Mouse (Mus musculus) ES-CJ7 (cell line): ENCODE results near the gene Igf2.

Experiments used
- DNase-seq: peaks from one replicate; pipeline ENCODE4 v3.0.0; 2011; ENCODE audit warnings: low read depth, low spot score

Gene Igf2

GRCm38 (mm10) chr7:142666659-142667058 lies at the start of gene Igf2:
Gene Igf2 (minus strand): TSS chr7:142666816.
- DNase-seq: no peak

GRCm38 (mm10) chr7:142714783-142715498 lies 48.3 kb upstream of the Igf2 start:
- DNase-seq: peak; percentile 54

GRCm38 (mm10) chr7:142706873-142707272 lies 40.3 kb upstream of the Igf2 start:
- no peak for DNase-seq

- no peak for DNase-seq
Measured at GRCm38 (mm10) chr7:142699334-142699860, 32.8 kb upstream of the Igf2 start.

DNA sequence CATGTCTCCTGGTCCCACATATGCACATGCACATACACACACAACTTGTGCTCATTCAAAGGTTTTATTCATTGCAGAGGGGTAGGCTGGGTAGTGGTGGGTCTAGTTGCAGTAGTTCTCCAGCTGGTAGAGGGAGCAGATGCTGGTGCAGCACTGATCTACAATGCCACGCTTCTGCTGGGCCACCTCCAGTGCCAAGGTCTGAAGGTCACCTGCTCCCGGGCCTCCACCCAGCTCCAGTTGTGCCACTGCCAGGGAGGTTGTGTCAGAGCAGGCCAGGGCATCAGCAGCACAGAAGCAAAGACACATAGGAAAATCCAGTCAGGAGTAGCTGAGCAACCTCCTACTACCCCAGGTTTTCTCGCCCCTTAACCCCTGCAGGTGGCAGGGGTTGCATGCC lies 12.0 kb upstream of the Igf2 start:
- no peak for DNase-seq

- peak; percentile 67 for DNase-seq
Measured at GRCm38 (mm10) chr7:142675644-142676043, 9.0 kb upstream of the Igf2 start.

- DNase-seq: no peak
Measured at GRCm38 (mm10) chr7:142675141-142675540, 8.5 kb upstream of the Igf2 start.

DNA sequence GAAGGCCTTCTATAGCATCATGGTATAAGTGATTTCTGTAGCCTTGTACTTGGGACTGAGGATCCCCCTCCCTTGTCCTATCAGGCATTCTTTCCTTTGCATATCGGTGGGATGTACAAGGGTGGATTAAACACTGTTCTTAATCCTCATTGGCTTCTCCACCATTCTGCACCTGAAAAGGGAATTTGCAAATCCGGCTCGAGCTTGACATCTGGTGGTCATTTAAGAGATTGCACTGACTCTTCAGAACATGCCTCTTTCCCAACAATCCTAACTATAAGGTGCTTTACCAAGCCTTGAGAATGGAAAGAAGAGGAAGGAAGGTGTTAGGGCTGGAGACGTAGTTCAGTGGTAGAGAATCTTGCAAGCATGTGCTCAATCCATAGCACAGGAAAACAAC lies 5.5 kb upstream of the Igf2 start:
- DNase-seq: peak; percentile 62

DNA sequence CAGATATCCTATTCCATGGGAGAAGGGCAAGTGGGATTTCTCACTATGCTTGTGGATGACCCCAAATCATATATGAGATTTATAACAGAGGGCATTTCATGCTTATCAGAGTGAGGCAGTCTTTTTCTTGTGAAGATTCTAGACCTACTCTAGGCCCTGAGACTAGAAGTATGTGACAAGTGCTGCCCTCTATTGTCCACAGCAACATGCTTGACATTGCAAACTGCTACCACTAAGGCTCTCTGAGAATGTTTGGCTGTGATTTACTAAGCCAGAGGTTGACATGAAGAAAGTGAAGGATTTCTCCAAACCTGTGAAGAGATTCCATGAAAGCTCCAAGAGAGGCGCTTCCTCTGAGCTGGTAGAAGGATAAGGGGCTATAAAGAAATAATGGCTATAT lies 4.5 kb upstream of the Igf2 start:
- no peak for DNase-seq

DNA sequence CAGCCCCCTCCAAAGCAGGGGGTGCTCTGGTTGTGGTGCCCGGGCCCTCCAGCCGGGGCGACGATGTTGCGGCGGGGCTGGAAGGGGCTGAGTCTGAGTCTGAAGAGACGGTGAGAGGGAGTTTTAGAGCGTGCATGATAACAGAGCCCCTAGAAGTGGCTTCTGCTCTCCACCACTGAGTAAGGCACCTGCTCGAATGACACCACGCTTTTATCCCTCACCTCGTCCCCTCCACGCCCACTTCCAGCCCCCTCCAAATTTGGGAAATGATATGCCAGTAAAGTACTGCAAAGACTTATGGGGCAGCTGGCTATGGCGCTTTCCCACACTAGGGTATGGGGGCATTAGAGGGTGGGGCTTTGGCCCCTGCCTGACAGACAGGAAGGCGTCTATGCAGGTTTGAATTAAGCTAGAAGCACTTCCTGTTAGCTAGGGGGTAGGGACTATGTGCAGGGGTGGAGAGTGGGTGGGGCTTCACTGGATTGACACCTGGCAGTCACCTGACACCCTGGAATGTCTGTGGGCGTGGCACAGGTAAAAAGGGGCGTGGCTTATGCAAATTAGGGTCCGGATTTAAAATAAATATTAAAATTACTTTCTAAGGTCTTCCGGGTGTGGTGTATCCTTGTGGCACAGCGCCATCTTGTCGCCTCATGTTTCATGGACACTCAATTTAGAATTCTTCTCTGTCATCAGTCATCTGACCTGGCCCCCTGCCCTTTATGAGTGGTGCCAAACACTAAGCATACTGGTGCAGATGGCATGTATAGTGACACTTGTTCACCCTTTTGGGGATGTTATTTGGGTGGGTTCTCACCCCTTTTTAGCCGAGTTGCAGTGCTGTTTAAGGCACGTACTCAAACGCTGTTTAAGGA lies 3.4 kb upstream of the Igf2 start, which contains the start of gene Gm49394:
TSS of gene Gm49394 (minus strand) at position 192 of the 875 bp plus-strand sequence.
- no peak for DNase-seq

GRCm38 (mm10) chr7:142668328-142668727 lies 1.7 kb upstream of the Igf2 start:
- no peak for DNase-seq

GRCm38 (mm10) chr7:142667521-142667920 lies 905 bp upstream of the Igf2 start:
- no peak for DNase-seq

GRCm38 (mm10) chr7:142666109-142666508 lies 507 bp downstream of the Igf2 start:
- DNase-seq: no peak

DNA sequence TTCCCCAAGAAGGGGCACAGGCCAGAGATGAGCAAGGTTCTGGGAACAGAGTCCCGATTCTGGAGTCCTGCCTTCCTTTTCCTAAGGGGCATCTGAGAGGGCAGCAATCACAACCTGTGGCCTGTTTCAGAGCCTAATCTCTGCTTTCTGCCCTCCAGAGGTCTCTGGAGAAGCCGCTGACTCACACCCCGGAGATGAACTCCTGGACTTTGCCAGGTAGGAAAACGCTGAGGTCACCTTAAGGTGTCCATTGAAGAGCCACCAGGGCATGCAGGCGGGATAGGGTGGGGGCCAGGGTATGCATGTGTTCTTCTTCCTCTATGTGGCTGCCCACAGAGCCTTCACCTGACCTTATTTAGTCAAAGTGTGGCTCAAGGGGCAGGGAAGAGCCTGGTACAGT lies 1.3 kb downstream of the Igf2 start:
- DNase-seq: no peak

- no peak for DNase-seq
Measured at GRCm38 (mm10) chr7:142664465-142665029, 2.1 kb downstream of the Igf2 start.

DNA sequence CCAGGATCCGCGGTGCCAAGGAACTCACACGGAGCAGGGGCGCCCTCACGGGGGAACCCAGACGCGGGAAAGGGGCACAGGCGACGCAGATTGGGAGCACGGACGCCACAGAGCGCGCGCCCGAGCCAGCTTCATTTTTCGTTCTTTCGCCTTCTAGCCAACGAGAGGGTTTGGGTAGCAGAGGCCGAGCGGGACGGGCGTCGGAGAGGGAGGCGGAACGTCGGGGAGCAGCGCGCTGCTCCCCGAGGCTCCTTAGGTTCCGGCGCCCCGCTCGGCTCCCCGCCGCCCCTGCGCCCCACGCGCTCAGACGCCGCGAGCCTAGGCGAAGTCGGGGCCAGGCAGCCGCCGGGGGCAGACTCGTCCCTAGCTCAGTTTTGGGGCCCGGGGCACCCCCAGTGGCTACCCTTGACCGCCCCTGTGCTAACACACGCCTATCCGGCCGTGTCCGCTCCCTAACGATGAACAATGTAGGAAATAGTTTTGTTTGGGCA lies 2.6 kb downstream of the Igf2 start:
- no peak for DNase-seq

- no peak for DNase-seq
Measured at GRCm38 (mm10) chr7:142663151-142663550, 3.5 kb downstream of the Igf2 start.

- DNase-seq: no peak
Measured at GRCm38 (mm10) chr7:142661811-142662210, 4.8 kb downstream of the Igf2 start.

- DNase-seq: no peak
Measured at GRCm38 (mm10) chr7:142661046-142661445, 5.6 kb downstream of the Igf2 start.

GRCm38 (mm10) chr7:142660651-142660945 lies 6.0 kb downstream of the Igf2 start:
- DNase-seq: peak; percentile 57

DNA sequence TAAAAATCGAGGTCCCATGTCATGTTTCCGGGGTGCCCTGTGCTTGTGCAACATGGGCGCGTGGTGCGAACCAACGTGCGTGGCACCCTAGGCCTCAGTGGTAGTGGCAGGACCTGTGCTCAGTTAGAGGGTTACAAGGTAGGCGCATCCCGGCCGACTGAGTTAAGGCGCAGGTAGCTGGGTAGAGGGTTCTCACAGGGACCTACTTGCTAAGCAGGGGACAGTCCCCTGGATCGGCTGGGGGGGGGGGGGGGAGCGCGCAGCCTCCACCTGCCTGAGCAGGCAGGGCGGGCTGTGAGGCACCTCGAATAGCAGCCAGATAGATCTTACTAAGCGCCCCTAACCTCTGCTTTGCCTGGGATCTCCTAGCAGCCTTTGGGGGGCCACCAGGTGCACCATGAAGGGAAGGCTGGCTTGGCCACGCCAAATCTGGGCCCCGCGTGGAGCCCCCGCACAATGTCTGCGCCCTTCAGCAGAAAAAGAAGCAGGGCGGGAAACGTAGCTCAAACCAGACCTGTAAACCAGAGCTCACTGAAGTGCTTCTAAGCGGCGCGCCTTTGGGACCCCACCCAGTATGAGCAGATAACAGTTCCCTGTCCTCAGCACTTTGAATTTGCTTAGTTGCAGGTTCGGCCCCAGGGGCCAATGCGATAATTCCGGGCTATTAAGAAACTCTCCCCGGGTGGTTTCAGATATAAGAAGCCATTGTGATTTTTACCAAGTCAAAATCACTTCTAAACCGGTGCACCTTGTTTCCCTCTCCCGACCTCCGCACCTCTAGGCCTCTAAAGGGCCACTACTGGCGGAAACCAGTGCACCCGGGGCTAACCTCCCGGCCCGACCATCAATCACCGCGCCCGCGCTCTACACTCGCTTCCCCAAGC lies 6.6 kb downstream of the Igf2 start:
- peak; percentile 58 for DNase-seq
